Mouse (Mus musculus) forebrain, postnatal 0 days (tissue): ENCODE measurements at regions not wholly inside any gene's neighbourhood (a gene's known extent, or its start where the extent isn't known, plus 50 kb on each side); places are given as distances from the start of the nearest gene placed in this dataset.

Source experiments
- ATAC-seq: fragments of 200-750 bp; cut with Nextera tagmentation; 2 replicates; pipeline ENCODE4 v1.8.0; 2017; ENCODE audit warnings: mild to moderate bottlenecking, moderate library complexity
- DNase-seq: peaks from one replicate; pipeline ENCODE4 v3.0.0-alpha.2; 2015
- H3K27ac ChIP-seq: fragments of 300-500 bp; sonication (generic); 2 replicates; pipeline ENCODE4 v1.5.1; 2014; ENCODE audit warnings: low read depth, mild to moderate bottlenecking, antibody characterized with exemption, low read length, moderate library complexity, mixed read lengths
- H3K27me3 ChIP-seq: fragments of 300-500 bp; sonication (generic); 2 replicates; pipeline ENCODE4 v1.6.1; 2014; ENCODE audit warnings: mild to moderate bottlenecking, low read length, mixed read lengths; ENCODE audit not compliant: insufficient read depth
- H3K36me3 ChIP-seq: fragments of 300-500 bp; sonication (generic); 2 replicates; pipeline ENCODE4 v1.6.1; 2014; ENCODE audit warnings: mild to moderate bottlenecking, moderate library complexity; ENCODE audit not compliant: insufficient read depth
- H3K4me1 ChIP-seq: fragments of 300-500 bp; sonication (generic); 2 replicates; pipeline ENCODE4 v1.6.1; 2014; ENCODE audit warnings: antibody characterized with exemption; ENCODE audit not compliant: insufficient read depth
- H3K4me2 ChIP-seq: fragments of 300-500 bp; sonication (generic); 2 replicates; pipeline ENCODE4 v1.6.1; 2014; ENCODE audit warnings: low read depth, mild to moderate bottlenecking, moderate library complexity
- H3K4me3 ChIP-seq: fragments of 300-500 bp; sonication (generic); 2 replicates; pipeline ENCODE4 v1.5.1; 2014; ENCODE audit warnings: low read depth, low read length, mixed read lengths
- H3K9ac ChIP-seq: fragments of 300-500 bp; sonication (generic); 2 replicates; pipeline ENCODE4 v1.6.1; 2014; ENCODE audit warnings: mild to moderate bottlenecking
- H3K9me3 ChIP-seq: fragments of 300-500 bp; sonication (generic); 2 replicates; pipeline ENCODE4 v1.6.1; 2016; ENCODE audit warnings: low read length
- CTCF ChIP-seq: sonication (generic); IDR thresholded peaks from 2 replicates; pipeline ENCODE4 v1.5.1; 2016; ENCODE audit warnings: antibody characterized with exemption, control low read depth, low read depth
- WGBS: fragments of 180-500 bp; shearing (Covaris S2); extraction: QIAGEN DNeasy Blood & Tissue Kit; methylation state at CpG from one replicate; pipeline ENCODE4 v1.1.7; 2014; 5-methylcytosine and 5-hydroxymethylcytosine counted together

GRCm38 (mm10) chr1:191486766-191487165 lies 83.7 kb upstream of the Ppp2r5a start:
- ATAC-seq (no peak), DNase-seq (no peak)
- TF ChIP-seq CTCF, result no peak
- 57% methylated on average over 6 of the region's 6 CpGs for WGBS
- no peaks in the 10 kb centered on the region for H3K27me3 ChIP-seq
- H3K27ac ChIP-seq, result no peak overlapping the region
- no peak overlapping the region for H3K9ac ChIP-seq
- no peak overlapping the region for H3K4me3 ChIP-seq
- no peaks in the 10 kb centered on the region for H3K9me3 ChIP-seq
- no peaks in the 10 kb centered on the region for H3K36me3 ChIP-seq
- no peaks in the 10 kb centered on the region for H3K4me1 ChIP-seq
- no peak overlapping the region for H3K4me2 ChIP-seq

GRCm38 (mm10) chr1:191484726-191485425 lies 81.8 kb upstream of the Ppp2r5a start:
- no peak overlapping the region for H3K27ac ChIP-seq
- no peaks in the 10 kb centered on the region for H3K36me3 ChIP-seq
- 83% methylated on average over 8 of the region's 8 CpGs for WGBS
- ATAC-seq (no peak), DNase-seq (no peak)
- no peaks in the 10 kb centered on the region for H3K9me3 ChIP-seq
- no peaks in the 10 kb centered on the region for H3K27me3 ChIP-seq
- H3K4me1 ChIP-seq, result no peaks in the 10 kb centered on the region
- H3K4me3 ChIP-seq, result no peak overlapping the region
- TF ChIP-seq CTCF, result no peak
- H3K4me2 ChIP-seq, result no peak overlapping the region
- no peak overlapping the region for H3K9ac ChIP-seq

- ATAC-seq (no peak), DNase-seq (no peak)
- Histone ChIP-seq H3K4me1 (no peaks in the 10 kb centered on the region), H3K4me3 (no peak overlapping the region), H3K9me3 (no peaks in the 10 kb centered on the region), H3K36me3 (no peaks in the 10 kb centered on the region), H3K27ac (no peak overlapping the region), H3K4me2 (no peak overlapping the region), H3K27me3 (no peaks in the 10 kb centered on the region), H3K9ac (no peak overlapping the region)
- WGBS, result 81% methylated on average over 13 of the region's 13 CpGs
- no peak for TF ChIP-seq CTCF
These were observed 76.9 kb upstream of the Ppp2r5a start for GRCm38 (mm10) chr1:191479906-191480379.

DNA sequence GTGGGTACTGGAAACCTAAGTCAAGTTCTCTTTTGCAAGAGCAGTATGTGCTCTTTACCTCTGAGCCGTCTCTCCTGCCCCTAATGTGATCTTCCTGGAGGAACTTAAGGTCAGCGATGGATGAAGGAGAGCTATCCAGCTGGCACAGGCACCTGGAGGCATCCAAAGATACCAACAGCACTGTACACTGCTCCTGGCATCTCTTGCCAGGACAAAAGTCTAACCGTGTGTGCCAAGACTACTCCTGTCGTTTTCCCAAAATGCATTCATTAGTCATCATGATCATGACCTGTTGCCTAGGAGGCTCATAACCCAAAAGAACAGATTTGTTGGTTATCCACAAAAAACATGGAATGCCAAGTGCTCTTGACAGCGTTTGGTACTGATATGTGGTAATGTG lies 69.5 kb upstream of the Ppp2r5a start:
- H3K27ac ChIP-seq, result no peak overlapping the region
- no peak for TF ChIP-seq CTCF

DNA sequence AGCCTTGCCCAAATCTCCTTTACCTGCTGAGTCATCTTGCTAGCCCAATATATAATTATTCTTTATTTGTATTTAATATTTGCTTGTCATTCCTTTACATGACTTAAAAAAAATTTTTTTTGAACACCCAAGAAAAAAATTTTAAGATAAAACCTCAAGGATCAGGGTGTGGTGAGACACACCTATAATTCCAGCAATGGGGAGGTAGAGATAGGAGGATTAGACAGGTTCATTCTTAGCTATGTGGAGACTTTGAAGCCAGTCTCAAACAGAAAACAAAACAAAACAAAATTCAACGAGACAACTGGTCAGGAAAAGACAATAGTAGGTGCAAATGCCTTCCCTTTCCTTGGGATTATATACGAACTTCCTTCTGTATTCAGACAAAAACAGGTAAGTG lies 68.4 kb upstream of the Ppp2r5a start:
- no peak overlapping the region for H3K27ac ChIP-seq
- no peaks in the 10 kb centered on the region for H3K27me3 ChIP-seq
- TF ChIP-seq CTCF, result no peak
- WGBS, result 54% methylated on average over 2 of the region's 2 CpGs
- DNase-seq (no peak), ATAC-seq (no peak)
- no peak overlapping the region for H3K4me2 ChIP-seq
- no peak overlapping the region for H3K4me3 ChIP-seq
- H3K4me1 ChIP-seq, result no peaks in the 10 kb centered on the region
- H3K9ac ChIP-seq, result no peak overlapping the region
- H3K36me3 ChIP-seq, result no peaks in the 10 kb centered on the region
- H3K9me3 ChIP-seq, result no peaks in the 10 kb centered on the region

More for the DNA sequence above, 69.5 kb upstream of the Ppp2r5a start:
- H3K4me3 ChIP-seq, result no peak overlapping the region
- H3K4me2 ChIP-seq, result no peak overlapping the region
- no peak for ATAC-seq
- H3K27me3 ChIP-seq, result no peaks in the 10 kb centered on the region
- WGBS, result 76% methylated on average over 5 of the region's 5 CpGs
- H3K36me3 ChIP-seq, result no peaks in the 10 kb centered on the region
- H3K9me3 ChIP-seq, result no peaks in the 10 kb centered on the region
- DNase-seq, result no peak
- no peaks in the 10 kb centered on the region for H3K4me1 ChIP-seq
- H3K9ac ChIP-seq, result no peak overlapping the region

GRCm38 (mm10) chr1:191470190-191470985 lies 67.3 kb upstream of the Ppp2r5a start:
- no peaks in the 10 kb centered on the region for H3K36me3 ChIP-seq
- 0 out of 2 replicates have a peak overlapping the region, but pooled peaks have one; percentile 4 for H3K27ac ChIP-seq
- no peaks in the 10 kb centered on the region for H3K9me3 ChIP-seq
- ATAC-seq, result peak; percentile 77
- no peaks in the 10 kb centered on the region for H3K27me3 ChIP-seq
- no peaks in the 10 kb centered on the region for H3K4me1 ChIP-seq
- no peak for TF ChIP-seq CTCF
- H3K4me2 ChIP-seq, result no peak overlapping the region
- peak; percentile 55 for DNase-seq
- H3K4me3 ChIP-seq, result no peak overlapping the region
- 22% methylated on average over 13 of the region's 13 CpGs for WGBS
- H3K9ac ChIP-seq, result no peak overlapping the region; the same call in 1 of the 2 replicates
